Mouse (Mus musculus) forebrain, embryonic 10.5 days (tissue): ENCODE results near the gene Tuba1c. TPM values are rescaled to one million over a fixed set of nuclear protein-coding genes. Genes with fewer than 3 reads are reported as not detected.

ENCODE experiments used
- DNase-seq: peaks from one replicate; pipeline ENCODE4 v3.0.0-alpha.2; 2017; ENCODE audit warnings: low spot score; ENCODE audit errors: extremely low spot score
- H3K27ac ChIP-seq: fragments of 300-500 bp; sonication (generic); 2 replicates; pipeline ENCODE4 v1.5.1; 2016; ENCODE audit warnings: mild to moderate bottlenecking
- H3K27me3 ChIP-seq: fragments of 300-500 bp; sonication (generic); 2 replicates; pipeline ENCODE4 v1.6.1; 2016; ENCODE audit warnings: mild to moderate bottlenecking; ENCODE audit not compliant: poor library complexity, severe bottlenecking
- H3K36me3 ChIP-seq: fragments of 300-500 bp; sonication (generic); replicated peaks from 2 replicates; pipeline ENCODE4 v1.6.1; 2016; ENCODE audit warnings: mild to moderate bottlenecking, moderate library complexity
- H3K4me1 ChIP-seq: fragments of 300-500 bp; sonication (generic); 2 replicates; pipeline ENCODE4 v1.6.1; 2016
- H3K4me3 ChIP-seq: fragments of 300-500 bp; sonication (generic); 2 replicates; pipeline ENCODE4 v1.5.1; 2016; ENCODE audit warnings: mild to moderate bottlenecking, moderate library complexity
- H3K9me3 ChIP-seq: fragments of 300-500 bp; sonication (generic); 2 replicates; pipeline ENCODE4 v1.6.1; 2016; ENCODE audit warnings: mild to moderate bottlenecking, moderate library complexity
- WGBS: fragments of 180-500 bp; shearing (Covaris S2); methylation state at CpG from one replicate; pipeline ENCODE4 v1.1.7; 2016; 5-methylcytosine and 5-hydroxymethylcytosine counted together
- polyA plus RNA-seq: library from polyadenylated mRNA; unstranded; fragments of >200 nt; fragmentation: Nextera tagmentation; extraction: Ambion mirVana; gene quantifications from 2 replicates; pipeline ENCODE4 v1.2.1, GENCODE M21; 2016

The Tuba1c gene
- polyA plus RNA-seq, 1 experiment from 2014 or later = 171 TPM

- H3K9me3 ChIP-seq = no peaks in the 10 kb centered on the region
- peaks cover 15% of the 10 kb centered on the region; the same call in 1 of the 2 replicates for H3K27me3 ChIP-seq
- no peaks in the 10 kb centered on the region for H3K36me3 ChIP-seq
- peaks cover 92% of the 10 kb centered on the region for H3K4me1 ChIP-seq
- H3K27ac ChIP-seq = peak overlapping the region; percentile 92
- H3K4me3 ChIP-seq = peak overlapping the region; percentile 49; the same call in 1 of the 2 replicates
- DNase-seq = no peak
- 25% methylated on average over 12 of the region's 12 CpGs for WGBS
Measured at GRCm38 (mm10) chr15:98989701-98990430, 39.8 kb upstream of the Tuba1c start.

- 15% methylated on average over 15 of the region's 15 CpGs for WGBS
Measured at GRCm38 (mm10) chr15:98990669-98991539, 38.8 kb upstream of the Tuba1c start.

GRCm38 (mm10) chr15:98991540-98992050 is 38.1 kb upstream of the Tuba1c start:
- peaks cover 74% of the 10 kb centered on the region for H3K4me1 ChIP-seq

More at GRCm38 (mm10) chr15:98990669-98991539, 38.8 kb upstream of the Tuba1c start:
- Histone ChIP-seq H3K27ac (peak overlapping the region; percentile 92), H3K36me3 (no peaks in the 10 kb centered on the region), H3K9me3 (no peaks in the 10 kb centered on the region), H3K4me3 (peak overlapping the region; percentile 49), H3K27me3 (peaks cover 15% of the 10 kb centered on the region; the same call in 1 of the 2 replicates), H3K4me1 (peaks cover 81% of the 10 kb centered on the region)
- DNase-seq = peak; percentile 48

GRCm38 (mm10) chr15:98992086-98992912 is 37.4 kb upstream of the Tuba1c start:
- H3K4me1 ChIP-seq = peaks cover 70% of the 10 kb centered on the region
- H3K36me3 ChIP-seq = no peaks in the 10 kb centered on the region
- peaks cover 15% of the 10 kb centered on the region; the same call in 1 of the 2 replicates for H3K27me3 ChIP-seq
- peak overlapping the region; percentile 92 for H3K27ac ChIP-seq
- no peaks in the 10 kb centered on the region for H3K9me3 ChIP-seq
- WGBS = 29% methylated on average over 17 of the region's 17 CpGs
- no peak for DNase-seq
- peak overlapping the region; percentile 49 for H3K4me3 ChIP-seq

More at GRCm38 (mm10) chr15:98991540-98992050, 38.1 kb upstream of the Tuba1c start:
- Histone ChIP-seq H3K27ac (peak overlapping the region; percentile 92), H3K27me3 (peaks cover 15% of the 10 kb centered on the region; the same call in 1 of the 2 replicates), H3K36me3 (no peaks in the 10 kb centered on the region), H3K4me3 (peak overlapping the region; percentile 49), H3K9me3 (no peaks in the 10 kb centered on the region)
- WGBS = 5% methylated on average over 9 of the region's 9 CpGs
- DNase-seq = no peak

GRCm38 (mm10) chr15:98993093-98993793 is 36.4 kb upstream of the Tuba1c start:
- DNase-seq = peak; percentile 96
- WGBS = 6% methylated on average over 35 of the region's 35 CpGs
- H3K36me3 ChIP-seq = no peaks in the 10 kb centered on the region
- H3K27ac ChIP-seq = peak overlapping the region; percentile 92
- H3K9me3 ChIP-seq = no peaks in the 10 kb centered on the region
- H3K4me3 ChIP-seq = peak overlapping the region; percentile 49
- peaks cover 11% of the 10 kb centered on the region; the same call in 1 of the 2 replicates for H3K27me3 ChIP-seq
- H3K4me1 ChIP-seq = peaks cover 70% of the 10 kb centered on the region

GRCm38 (mm10) chr15:98993865-98994264 is 35.8 kb upstream of the Tuba1c start:
- peak overlapping the region; percentile 92 for H3K27ac ChIP-seq
- H3K9me3 ChIP-seq = no peaks in the 10 kb centered on the region
- H3K27me3 ChIP-seq = peaks cover 5% of the 10 kb centered on the region; the same call in 1 of the 2 replicates
- peaks cover 70% of the 10 kb centered on the region for H3K4me1 ChIP-seq
- no peaks in the 10 kb centered on the region for H3K36me3 ChIP-seq
- 5% methylated on average over 11 of the region's 11 CpGs for WGBS
- peak; percentile 92 for DNase-seq
- H3K4me3 ChIP-seq = 0 out of 2 replicates have a peak overlapping the region, but pooled peaks have one; percentile 49

GRCm38 (mm10) chr15:98994957-98995520 is 34.7 kb upstream of the Tuba1c start:
- H3K4me3 ChIP-seq = no peak overlapping the region
- 89% methylated on average over 9 of the region's 9 CpGs for WGBS

GRCm38 (mm10) chr15:98996840-98997239 is 32.9 kb upstream of the Tuba1c start:
- H3K4me1 ChIP-seq = peaks cover 53% of the 10 kb centered on the region
- H3K9me3 ChIP-seq = no peaks in the 10 kb centered on the region
- WGBS = 84% methylated on average over 7 of the region's 7 CpGs
- DNase-seq = no peak
- peaks cover 6% of the 10 kb centered on the region; the same call in 1 of the 2 replicates for H3K27me3 ChIP-seq
- H3K27ac ChIP-seq = no peak overlapping the region
- H3K36me3 ChIP-seq = no peaks in the 10 kb centered on the region
- H3K4me3 ChIP-seq = no peak overlapping the region

More at GRCm38 (mm10) chr15:98994957-98995520, 34.7 kb upstream of the Tuba1c start:
- no peak overlapping the region for H3K27ac ChIP-seq
- no peaks in the 10 kb centered on the region for H3K36me3 ChIP-seq
- no peaks in the 10 kb centered on the region for H3K9me3 ChIP-seq
- no peak for DNase-seq
- H3K27me3 ChIP-seq = no peaks in the 10 kb centered on the region
- H3K4me1 ChIP-seq = peaks cover 58% of the 10 kb centered on the region

- H3K4me3 ChIP-seq = no peak overlapping the region
- 63% methylated on average over 13 of the region's 13 CpGs for WGBS
- H3K27me3 ChIP-seq = peaks cover 18% of the 10 kb centered on the region
- H3K9me3 ChIP-seq = no peaks in the 10 kb centered on the region
- 0 out of 2 replicates have a peak overlapping the region, but pooled peaks have one; percentile 51 for H3K27ac ChIP-seq
- DNase-seq = no peak
- no peaks in the 10 kb centered on the region for H3K36me3 ChIP-seq
- H3K4me1 ChIP-seq = peaks cover 43% of the 10 kb centered on the region
Measured at GRCm38 (mm10) chr15:98997938-98998774, 31.5 kb upstream of the Tuba1c start.

GRCm38 (mm10) chr15:98998775-98999157 is 30.9 kb upstream of the Tuba1c start:
- no peak overlapping the region for H3K27ac ChIP-seq

More at GRCm38 (mm10) chr15:98998775-98999157, 30.9 kb upstream of the Tuba1c start:
- peaks cover 18% of the 10 kb centered on the region for H3K27me3 ChIP-seq
- H3K36me3 ChIP-seq = no peaks in the 10 kb centered on the region
- peaks cover 37% of the 10 kb centered on the region for H3K4me1 ChIP-seq
- WGBS = 53% methylated on average over 6 of the region's 6 CpGs
- no peak for DNase-seq
- no peak overlapping the region for H3K4me3 ChIP-seq
- H3K9me3 ChIP-seq = no peaks in the 10 kb centered on the region
